Mouse (Mus musculus) CH12.LX (cell line): Measurements from ENCODE around the gene Alkbh3. TPM values are rescaled to one million over a fixed set of nuclear protein-coding genes. Genes with fewer than 3 reads are reported as not detected.

ENCODE experiments used
- DNase-seq: peaks from one replicate; pipeline ENCODE4 v3.0.0-alpha.2; 2013; ENCODE audit errors: extremely low read depth
- H3K27ac ChIP-seq: 2 replicates; pipeline ENCODE4 v1.5.1; 2012; ENCODE audit warnings: low read depth, mild to moderate bottlenecking, control low read depth, moderate library complexity; ENCODE audit not compliant: insufficient read depth
- H3K27me3 ChIP-seq: replicated peaks from 2 replicates; pipeline ENCODE3; 2012; ENCODE audit warnings: inconsistent platforms
- H3K36me3 ChIP-seq, 2 experiments: replicated peaks in 1 of 2; 2 replicates each; pipeline versions ENCODE3 to v1.6.1; 2012; ENCODE audit warnings: inconsistent platforms in 1 of 2, low read length in 1 of 2, mild to moderate bottlenecking in 1 of 2, mixed read lengths in 1 of 2, moderate library complexity in 1 of 2; ENCODE audit not compliant: control insufficient read depth in 1 of 2, insufficient read depth in 1 of 2
- H3K4me1 ChIP-seq, 2 experiments: 2 replicates each; pipeline ENCODE4 v1.6.1; 2012; ENCODE audit warnings: inconsistent platforms in 1 of 2, moderate library complexity in 1 of 2; ENCODE audit not compliant: insufficient read depth in 2 of 2, control insufficient read depth in 1 of 2
- H3K4me2 ChIP-seq: 2 replicates; pipeline ENCODE4 v1.6.1; 2012; ENCODE audit warnings: low read depth, mild to moderate bottlenecking, control low read depth; ENCODE audit not compliant: poor library complexity, insufficient read depth, severe bottlenecking
- H3K4me3 ChIP-seq, 3 experiments: fragments of 150-350 bp in 1 of 3; sonication (generic) in 1 of 3; replicated peaks in 1 of 3; 2 replicates each; pipeline versions ENCODE3 to v1.5.1; 2011 to 2012; ENCODE audit warnings: low read depth in 2 of 3, low read length in 2 of 3, mild to moderate bottlenecking in 2 of 3, moderate library complexity in 2 of 3, control low read depth in 1 of 3, improper control_type of control experiment in 1 of 3, inconsistent platforms in 1 of 3, mixed read lengths in 1 of 3; ENCODE audit not compliant: poor library complexity in 1 of 3
- H3K79me2 ChIP-seq: replicated peaks from 2 replicates; pipeline ENCODE4 v1.6.1; 2012; ENCODE audit warnings: mild to moderate bottlenecking, moderate library complexity; ENCODE audit not compliant: control insufficient read depth, poor library complexity, insufficient read depth, severe bottlenecking; ENCODE audit errors: extremely low read depth
- H3K9ac ChIP-seq: 2 replicates; pipeline ENCODE4 v1.6.1; 2012; ENCODE audit warnings: low read depth, mild to moderate bottlenecking, control low read depth, moderate library complexity; ENCODE audit not compliant: insufficient read depth
- H3K9me3 ChIP-seq: replicated peaks from 2 replicates; pipeline ENCODE3; 2012; ENCODE audit warnings: low read length, inconsistent platforms, mixed read lengths
- EP300 ChIP-seq: IDR thresholded peaks from 2 replicates; pipeline ENCODE4 v1.6.1; 2011; ENCODE audit warnings: low read length, improper control_type of control experiment
- IRF4 ChIP-seq: IDR thresholded peaks from 2 replicates; pipeline ENCODE4 v1.6.1; 2014; ENCODE audit warnings: low read depth, mild to moderate bottlenecking, inconsistent platforms, low read length, improper control_type of control experiment
- KAT2A ChIP-seq: IDR thresholded peaks from 2 replicates; pipeline ENCODE4 v1.6.1; 2012; ENCODE audit warnings: low read length, improper control_type of control experiment, inconsistent platforms; ENCODE audit not compliant: insufficient replicate concordance
- MAZ ChIP-seq: IDR thresholded peaks from 2 replicates; pipeline ENCODE4 v1.6.1; 2012; ENCODE audit warnings: low read depth, mild to moderate bottlenecking, inconsistent platforms, low read length, improper control_type of control experiment, moderate library complexity
- NELFE ChIP-seq: IDR thresholded peaks from 2 replicates; pipeline ENCODE4 v1.6.1; 2011; ENCODE audit warnings: low read depth, low read length, improper control_type of control experiment
- PAX5 ChIP-seq: IDR thresholded peaks from 2 replicates; pipeline ENCODE4 v1.6.1; 2012; ENCODE audit warnings: low read length, inconsistent platforms, mixed read lengths
- POLR2AphosphoS2 ChIP-seq: IDR thresholded peaks from 2 replicates; pipeline ENCODE4 v1.6.1; 2011; ENCODE audit warnings: low read depth, low read length, improper control_type of control experiment
- TBP ChIP-seq: conservative IDR thresholded peaks from 2 replicates; pipeline ENCODE4 v1.6.1; 2011; ENCODE audit warnings: low read depth, low read length, improper control_type of control experiment
- ZC3H11A ChIP-seq: IDR thresholded peaks from 2 replicates; pipeline ENCODE4 v1.6.1; 2012; ENCODE audit warnings: low read depth, mild to moderate bottlenecking, inconsistent platforms, low read length, improper control_type of control experiment
- dilution Hi-C: fragments of 300-500 bp; cut with MboI; formaldehyde crosslinking; loops from 2 replicates; pipeline ENCODE4 v1.14.3; 2020; ENCODE audit warnings: low sequenced_read_pairs; ENCODE audit not compliant: extremely low pct_unique_long_range_greater_than_20kb, extremely low pct_ligation_motif_present
- in situ Hi-C: fragments of 300-500 bp; cut with MboI; formaldehyde crosslinking; loops from 3 replicates; pipeline ENCODE4 v1.14.3; 2019; ENCODE audit warnings: low sequenced_read_pairs, low pct_ligation_motif_present, low pct_unique_long_range_greater_than_20kb, mixed read lengths
- polyA plus RNA-seq: library from polyadenylated mRNA; unstranded; fragments of >175 nt; gene quantifications from 2 replicates; pipeline ENCODE4 v1.2.1, GENCODE M21; 2012; ENCODE audit warnings: low read depth; ENCODE audit not compliant: insufficient read length
- total RNA-seq, 2 experiments: library from RNA; depleted of rRNA; stranded (reverse); fragments of 300-350 nt in 1 of 2; fragments of >200 nt in 1 of 2; gene quantifications; 2 replicates each; pipeline ENCODE4 v1.2.3; 2012 to 2014

Alkbh3 gene
- total and polyA plus RNA-seq, 3 experiments = 53.3 to 69.5 (median 57.9) TPM

DNA sequence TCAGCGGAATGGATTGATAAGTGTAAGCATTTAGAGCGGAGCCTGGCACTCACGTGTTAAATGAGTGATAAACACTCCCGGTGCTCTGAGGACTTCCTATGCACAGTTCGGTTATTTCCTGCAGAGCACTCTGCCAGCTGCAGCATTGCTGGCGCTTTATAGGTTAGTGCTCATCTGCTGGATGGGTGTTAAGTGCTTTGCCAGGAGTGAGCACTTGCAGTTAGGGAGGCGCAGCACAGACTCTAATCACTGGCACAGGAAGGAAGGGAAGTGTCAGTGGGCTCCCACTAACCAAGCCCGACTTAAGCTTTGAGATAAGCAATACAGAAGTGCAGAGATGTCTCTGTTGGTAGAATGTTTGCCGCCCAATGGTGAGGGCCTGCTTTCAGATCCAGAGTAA is 72.1 kb downstream of the Alkbh3 start:
- Histone ChIP-seq H3K4me3 (no peak overlapping the region), H3K36me3 (no peaks in the 10 kb centered on the region), H3K27ac (no peak overlapping the region), H3K79me2 (no peaks in the 10 kb centered on the region), H3K4me2 (no peak overlapping the region), H3K9me3 (peaks cover 1% of the 10 kb centered on the region), H3K4me1 (peaks cover 3% of the 10 kb centered on the region in 2 experiments; a peak in 2 of 4 replicates), H3K27me3 (peaks cover 8% of the 10 kb centered on the region), H3K9ac (no peak overlapping the region)
- in situ Hi-C loops = no loop called here
- dilution Hi-C loops = no loop called here
- DNase-seq = no peak
- TF ChIP-seq KAT2A = no peak
- no peak for TF ChIP-seq EP300
- TF ChIP-seq TBP = no peak
- no peak for TF ChIP-seq POLR2AphosphoS2
- TF ChIP-seq IRF4 = no peak
- TF ChIP-seq MAZ = no peak
- no peak for TF ChIP-seq NELFE
- no peak for TF ChIP-seq ZC3H11A
- no peak for TF ChIP-seq PAX5

Other genes starting within 250 kb of the Alkbh3 start
- gene Ext2, start 188.2 kb downstream of the Alkbh3 start, total RNA-seq (2012; rRNA removed) = 21.7 and 26.9 TPM in 2 replicates
- 18.7 and 20.2 TPM in 2 replicates for gene Ext2, start 188.2 kb downstream of the Alkbh3 start, total RNA-seq (2014; rRNA removed)
- gene Ext2, start 188.2 kb downstream of the Alkbh3 start, polyA plus RNA-seq = 30.4 and 33.1 TPM in 2 replicates
- gene Accs, start 160.9 kb downstream of the Alkbh3 start, total RNA-seq (2012; rRNA removed) = 4.2 and 6.7 TPM in 2 replicates
- gene Accs, start 160.9 kb downstream of the Alkbh3 start, total RNA-seq (2014; rRNA removed) = 6.0 and 6.2 TPM in 2 replicates
- 5.7 TPM in 2 replicates for gene Accs, start 160.9 kb downstream of the Alkbh3 start, polyA plus RNA-seq
- 0.30 TPM in 1 of 2 replicates, not detected in the other for gene Accsl, start 141.7 kb downstream of the Alkbh3 start, total RNA-seq (2012; rRNA removed)
- not detected in 2 replicates for gene Accsl, start 141.7 kb downstream of the Alkbh3 start, total RNA-seq (2014; rRNA removed)
- 0.63 TPM in 1 of 2 replicates, not detected in the other for gene Accsl, start 141.7 kb downstream of the Alkbh3 start, polyA plus RNA-seq
- gene Gm13889, start 53.6 kb downstream of the Alkbh3 start, total RNA-seq (2012; rRNA removed) = not detected in 2 replicates
- not detected in 2 replicates for gene Gm13889, start 53.6 kb downstream of the Alkbh3 start, total RNA-seq (2014; rRNA removed)
- not detected in 2 replicates for gene Gm13889, start 53.6 kb downstream of the Alkbh3 start, polyA plus RNA-seq
- gene Gm27027, start 14.5 kb downstream of the Alkbh3 start, total RNA-seq (2012; rRNA removed) = not detected in 2 replicates
- not detected in 2 replicates for gene Gm27027, start 14.5 kb downstream of the Alkbh3 start, total RNA-seq (2014; rRNA removed)
- not detected in 2 replicates for gene Gm27027, start 14.5 kb downstream of the Alkbh3 start, polyA plus RNA-seq
- 70.7 and 81.1 TPM in 2 replicates for gene Hsd17b12, start 147.2 kb upstream of the Alkbh3 start, total RNA-seq (2012; rRNA removed)
- gene Hsd17b12, start 147.2 kb upstream of the Alkbh3 start, total RNA-seq (2014; rRNA removed) = 117 and 124 TPM in 2 replicates
- gene Hsd17b12, start 147.2 kb upstream of the Alkbh3 start, polyA plus RNA-seq = 110 and 114 TPM in 2 replicates